Mouse (Mus musculus) liver, postnatal 0 days (tissue): ENCODE measurements at regions not wholly inside any gene's neighbourhood (a gene's known extent, or its start where the extent isn't known, plus 50 kb on each side); places are given as distances from the start of the nearest gene placed in this dataset.

ENCODE experiments used
- ATAC-seq: fragments of 200-750 bp; cut with Nextera tagmentation; 2 replicates; pipeline ENCODE4 v1.8.0; 2017; ENCODE audit warnings: mild to moderate bottlenecking, moderate library complexity
- DNase-seq: peaks from one replicate; pipeline ENCODE4 v3.0.0-alpha.2; 2016
- H3K27ac ChIP-seq: fragments of 300-500 bp; sonication (generic); 2 replicates; pipeline ENCODE4 v1.5.1; 2014; ENCODE audit warnings: antibody characterized with exemption, moderate library complexity, mild to moderate bottlenecking, low read depth
- H3K27me3 ChIP-seq: fragments of 300-500 bp; sonication (generic); 2 replicates; pipeline ENCODE4 v1.6.1; 2014; ENCODE audit warnings: low read length, control low read depth, mixed read lengths; ENCODE audit not compliant: insufficient read depth
- H3K36me3 ChIP-seq: fragments of 300-500 bp; sonication (generic); replicated peaks from 2 replicates; pipeline ENCODE4 v1.6.1; 2014; ENCODE audit warnings: mild to moderate bottlenecking, control low read depth, low read length, moderate library complexity, mixed read lengths; ENCODE audit not compliant: insufficient read depth
- H3K4me1 ChIP-seq: fragments of 300-500 bp; sonication (generic); 2 replicates; pipeline ENCODE4 v1.6.1; 2014; ENCODE audit warnings: antibody characterized with exemption, mild to moderate bottlenecking, control low read depth; ENCODE audit not compliant: insufficient read depth
- H3K4me2 ChIP-seq: fragments of 300-500 bp; sonication (generic); 2 replicates; pipeline ENCODE4 v1.6.1; 2014; ENCODE audit warnings: low read depth, mild to moderate bottlenecking, low read length, moderate library complexity, mixed read lengths
- H3K4me3 ChIP-seq: fragments of 300-500 bp; sonication (generic); 2 replicates; pipeline ENCODE4 v1.5.1; 2014; ENCODE audit warnings: low read depth, low read length
- H3K9ac ChIP-seq: fragments of 300-500 bp; sonication (generic); replicated peaks from 2 replicates; pipeline ENCODE4 v1.6.1; 2014; ENCODE audit warnings: mild to moderate bottlenecking, moderate library complexity
- H3K9me3 ChIP-seq: fragments of 300-500 bp; sonication (generic); 2 replicates; pipeline ENCODE4 v1.6.1; 2016; ENCODE audit warnings: mild to moderate bottlenecking, control low read depth, low read length, mixed read lengths
- CTCF ChIP-seq: sonication (generic); IDR thresholded peaks from 2 replicates; pipeline ENCODE4 v1.5.1; 2016; ENCODE audit warnings: antibody characterized with exemption, low read depth
- EP300 ChIP-seq: IDR thresholded peaks from 2 replicates; pipeline ENCODE4 v1.6.1; 2016; ENCODE audit warnings: antibody characterized with exemption, low read depth, mild to moderate bottlenecking
- WGBS: fragments of 180-500 bp; shearing (Covaris S2); extraction: QIAGEN DNeasy Blood & Tissue Kit; methylation state at CpG from one replicate; pipeline ENCODE4 v1.1.7; 2014; ENCODE audit not compliant: insufficient replicate concordance; 5-methylcytosine and 5-hydroxymethylcytosine counted together

- no peak for DNase-seq
- H3K9ac ChIP-seq = no peak overlapping the region
- H3K4me3 ChIP-seq = no peak overlapping the region
- H3K27ac ChIP-seq = no peak overlapping the region
- H3K4me2 ChIP-seq = no peak overlapping the region
- TF ChIP-seq EP300 (no peak), CTCF (no peak)
- no peaks in the 10 kb centered on the region for H3K27me3 ChIP-seq
- no peaks in the 10 kb centered on the region for H3K9me3 ChIP-seq
- no peak for ATAC-seq
- H3K36me3 ChIP-seq = no peaks in the 10 kb centered on the region
- no peaks in the 10 kb centered on the region for H3K4me1 ChIP-seq
- 73% methylated on average over 6 of the region's 6 CpGs for WGBS
These were observed 152.3 kb upstream of the Isl1 start for GRCm38 (mm10) chr13:116461757-116462156.

GRCm38 (mm10) chr13:116443165-116443955 lies 133.9 kb upstream of the Isl1 start:
- H3K4me2 ChIP-seq = no peak overlapping the region
- DNase-seq = peak; percentile 48

GRCm38 (mm10) chr13:116417768-116418167 lies 108.3 kb upstream of the Isl1 start:
- H3K4me2 ChIP-seq = no peak overlapping the region
- no peaks in the 10 kb centered on the region for H3K9me3 ChIP-seq
- H3K27me3 ChIP-seq = no peaks in the 10 kb centered on the region
- no peaks in the 10 kb centered on the region for H3K36me3 ChIP-seq
- no peak overlapping the region for H3K27ac ChIP-seq
- TF ChIP-seq EP300 (no peak), CTCF (no peak)
- DNase-seq = no peak
- no peaks in the 10 kb centered on the region for H3K4me1 ChIP-seq
- H3K4me3 ChIP-seq = no peak overlapping the region
- WGBS = 77% methylated on average over 3 of the region's 3 CpGs
- ATAC-seq = no peak
- H3K9ac ChIP-seq = no peak overlapping the region

More at GRCm38 (mm10) chr13:116443165-116443955, 133.9 kb upstream of the Isl1 start:
- TF ChIP-seq EP300 (no peak), CTCF (no peak)
- 28% methylated on average over 15 of the region's 15 CpGs for WGBS
- no peak overlapping the region for H3K27ac ChIP-seq
- no peaks in the 10 kb centered on the region for H3K9me3 ChIP-seq
- H3K27me3 ChIP-seq = no peaks in the 10 kb centered on the region
- H3K36me3 ChIP-seq = no peaks in the 10 kb centered on the region
- H3K9ac ChIP-seq = no peak overlapping the region
- ATAC-seq = peak; percentile 83
- peaks cover 4% of the 10 kb centered on the region; the same call in 1 of the 2 replicates for H3K4me1 ChIP-seq
- H3K4me3 ChIP-seq = no peak overlapping the region

- Histone ChIP-seq H3K9ac (no peak overlapping the region), H3K4me3 (no peak overlapping the region), H3K4me1 (no peaks in the 10 kb centered on the region), H3K27ac (no peak overlapping the region), H3K9me3 (no peaks in the 10 kb centered on the region), H3K4me2 (no peak overlapping the region), H3K27me3 (no peaks in the 10 kb centered on the region), H3K36me3 (no peaks in the 10 kb centered on the region)
- DNase-seq (no peak), ATAC-seq (no peak)
- TF ChIP-seq CTCF = no peak
- TF ChIP-seq EP300 = no peak
- WGBS = 44% methylated on average over 7 of the region's 7 CpGs
These were observed 105.0 kb upstream of the Isl1 start for GRCm38 (mm10) chr13:116414473-116414872.

GRCm38 (mm10) chr13:116410682-116411081 lies 101.2 kb upstream of the Isl1 start:
- Histone ChIP-seq H3K27ac (no peak overlapping the region), H3K9ac (no peak overlapping the region), H3K9me3 (no peaks in the 10 kb centered on the region), H3K4me2 (no peak overlapping the region), H3K4me3 (no peak overlapping the region), H3K36me3 (no peaks in the 10 kb centered on the region), H3K4me1 (no peaks in the 10 kb centered on the region), H3K27me3 (no peaks in the 10 kb centered on the region)
- 59% methylated on average over 5 of the region's 5 CpGs for WGBS
- no peak for ATAC-seq
- no peak for DNase-seq
- TF ChIP-seq EP300 = no peak
- TF ChIP-seq CTCF = no peak
